Mouse (Mus musculus): ENCODE measurements around the gene F13a1. TPM values are rescaled to one million over a fixed set of nuclear protein-coding genes. Genes with fewer than 3 reads are reported as not detected.

The F13a1 gene
- polyA plus RNA-seq, 1 experiment from 2014 or later: 12.3 TPM

GRCm38 (mm10) chr13:36901016-36901415 is 149.0 kb downstream of the F13a1 start:
- H3K9ac ChIP-seq (replicated peaks; ENCODE audit: low read length): no peak overlapping the region
- no peak overlapping the region for H3K27ac ChIP-seq (ENCODE audit: low read length)
- no peak overlapping the region for H3K4me3 ChIP-seq (ENCODE audit: low read length)
- no peaks in the 10 kb centered on the region for H3K27me3 ChIP-seq (ENCODE audit: insufficient read depth, low read length)
- no peaks in the 10 kb centered on the region for H3K9me3 ChIP-seq (ENCODE audit: low read length)
- no peak for ATAC-seq (ENCODE audit: low FRiP score, low TSS enrichment)
- H3K36me3 ChIP-seq (ENCODE audit: insufficient read depth, low read length): no peaks in the 10 kb centered on the region
- 51% methylated on average over 3 of the region's 3 CpGs for WGBS
- no peaks in the 10 kb centered on the region for H3K4me1 ChIP-seq (ENCODE audit: insufficient read depth, low read length)
- no peak overlapping the region for H3K4me2 ChIP-seq (replicated peaks; ENCODE audit: low read depth, low read length)

- Histone ChIP-seq H3K4me1 (ENCODE audit: insufficient read depth, low read length) (no peaks in the 10 kb centered on the region), H3K27ac (ENCODE audit: low read length) (no peak overlapping the region), H3K36me3 (ENCODE audit: insufficient read depth, low read length) (no peaks in the 10 kb centered on the region), H3K4me2 (replicated peaks; ENCODE audit: low read depth, low read length) (no peak overlapping the region), H3K4me3 (ENCODE audit: low read length) (no peak overlapping the region), H3K9ac (replicated peaks; ENCODE audit: low read length) (no peak overlapping the region), H3K27me3 (ENCODE audit: insufficient read depth, low read length) (no peaks in the 10 kb centered on the region), H3K9me3 (ENCODE audit: low read length) (no peaks in the 10 kb centered on the region)
- WGBS: 68% methylated on average over 3 of the region's 3 CpGs
- ATAC-seq (ENCODE audit: low FRiP score, low TSS enrichment): no peak
These were observed 154.0 kb downstream of the F13a1 start for GRCm38 (mm10) chr13:36896061-36896460.

GRCm38 (mm10) chr13:36893762-36894161 is 156.3 kb downstream of the F13a1 start:
- Histone ChIP-seq H3K4me2 (replicated peaks; ENCODE audit: low read depth, low read length) (no peak overlapping the region), H3K27ac (ENCODE audit: low read length) (no peak overlapping the region), H3K9me3 (ENCODE audit: low read length) (no peaks in the 10 kb centered on the region), H3K4me3 (ENCODE audit: low read length) (no peak overlapping the region), H3K27me3 (ENCODE audit: insufficient read depth, low read length) (no peaks in the 10 kb centered on the region), H3K4me1 (ENCODE audit: insufficient read depth, low read length) (no peaks in the 10 kb centered on the region), H3K36me3 (ENCODE audit: insufficient read depth, low read length) (no peaks in the 10 kb centered on the region), H3K9ac (replicated peaks; ENCODE audit: low read length) (no peak overlapping the region)
- ATAC-seq (ENCODE audit: low FRiP score, low TSS enrichment): no peak
- WGBS: 90% methylated on average over 3 of the region's 3 CpGs

- H3K4me2 ChIP-seq (replicated peaks; ENCODE audit: low read depth, low read length): no peak overlapping the region
- no peak overlapping the region for H3K27ac ChIP-seq (ENCODE audit: low read length)
- H3K4me1 ChIP-seq (ENCODE audit: insufficient read depth, low read length): no peaks in the 10 kb centered on the region; the same call in 1 of the 2 replicates
- H3K9me3 ChIP-seq (ENCODE audit: low read length): no peaks in the 10 kb centered on the region
- H3K27me3 ChIP-seq (ENCODE audit: insufficient read depth, low read length): no peaks in the 10 kb centered on the region
- WGBS: 94% methylated on average over 1 of the region's 1 CpGs
- ATAC-seq (ENCODE audit: low FRiP score, low TSS enrichment): no peak
- no peak overlapping the region for H3K9ac ChIP-seq (replicated peaks; ENCODE audit: low read length)
- H3K36me3 ChIP-seq (ENCODE audit: insufficient read depth, low read length): no peaks in the 10 kb centered on the region
- H3K4me3 ChIP-seq (ENCODE audit: low read length): no peak overlapping the region
These were observed 157.8 kb downstream of the F13a1 start for GRCm38 (mm10) chr13:36892216-36892615.

- H3K4me2 ChIP-seq (replicated peaks; ENCODE audit: low read depth, low read length): no peak overlapping the region
- no peak overlapping the region for H3K27ac ChIP-seq (ENCODE audit: low read length)
- H3K4me3 ChIP-seq (ENCODE audit: low read length): no peak overlapping the region
- WGBS: 83% methylated on average over 7 of the region's 7 CpGs
- no peaks in the 10 kb centered on the region for H3K27me3 ChIP-seq (ENCODE audit: insufficient read depth, low read length)
- H3K4me1 ChIP-seq (ENCODE audit: insufficient read depth, low read length): no peaks in the 10 kb centered on the region; the same call in 1 of the 2 replicates
- H3K9ac ChIP-seq (replicated peaks; ENCODE audit: low read length): no peak overlapping the region
- no peak for ATAC-seq (ENCODE audit: low FRiP score, low TSS enrichment)
- no peaks in the 10 kb centered on the region for H3K9me3 ChIP-seq (ENCODE audit: low read length)
- H3K36me3 ChIP-seq (ENCODE audit: insufficient read depth, low read length): no peaks in the 10 kb centered on the region
These were observed 164.1 kb downstream of the F13a1 start for GRCm38 (mm10) chr13:36885973-36886372.

GRCm38 (mm10) chr13:36839111-36839510 is 210.9 kb downstream of the F13a1 start:
- Histone ChIP-seq H3K27me3 (ENCODE audit: insufficient read depth, low read length) (no peaks in the 10 kb centered on the region), H3K4me2 (replicated peaks; ENCODE audit: low read depth, low read length) (no peak overlapping the region), H3K9ac (replicated peaks; ENCODE audit: low read length) (no peak overlapping the region), H3K4me3 (ENCODE audit: low read length) (no peak overlapping the region), H3K27ac (ENCODE audit: low read length) (no peak overlapping the region), H3K9me3 (ENCODE audit: low read length) (no peaks in the 10 kb centered on the region), H3K4me1 (ENCODE audit: insufficient read depth, low read length) (no peaks in the 10 kb centered on the region), H3K36me3 (ENCODE audit: insufficient read depth, low read length) (no peaks in the 10 kb centered on the region)
- no peak for ATAC-seq (ENCODE audit: low FRiP score, low TSS enrichment)
- 67% methylated on average over 3 of the region's 3 CpGs for WGBS
